Mouse (Mus musculus) spleen, adult 18-20 months (tissue): ENCODE results near the gene Pabpc4.
"Not testable (repeated sequence)": the region's sequence is repeated elsewhere in the genome, so short reads cannot be mapped to it uniquely, and the experiment has no call there.

ENCODE experiments used
- DNase-seq, 2 experiments: peaks; one replicate each; pipeline ENCODE4 v3.0.0; 2022; ENCODE audit warnings: mixed read lengths in 2 of 2

Pabpc4 gene

DNA sequence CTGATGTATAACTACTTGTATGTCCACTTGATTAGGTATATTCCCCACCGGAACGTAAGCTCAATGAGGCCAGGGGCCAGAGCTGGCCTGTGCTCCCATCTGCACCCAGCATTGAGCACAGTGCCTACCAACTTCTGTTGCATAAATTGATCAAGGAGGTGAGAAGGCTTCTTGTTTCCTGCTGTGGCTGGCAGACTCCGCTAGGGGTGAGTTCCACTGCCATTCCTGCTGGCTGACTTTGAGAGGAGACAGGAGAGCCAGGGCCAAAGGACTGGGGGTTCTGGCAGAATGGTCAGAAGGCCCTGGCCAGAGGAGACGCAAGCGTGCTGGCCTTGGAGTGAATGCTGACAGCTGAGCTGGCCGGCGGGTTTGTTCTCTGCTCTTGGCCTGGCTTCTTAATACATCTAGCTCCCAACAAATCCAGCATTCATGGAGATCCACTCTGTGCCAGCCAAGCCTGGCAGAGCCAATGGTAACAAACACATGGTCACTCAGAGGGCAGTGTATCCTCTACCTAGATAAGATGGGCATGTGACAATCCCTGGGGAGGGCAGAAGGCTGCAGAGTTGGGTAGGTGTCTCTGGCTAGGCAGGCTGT is 13.1 kb upstream of the Pabpc4 start:
- DNase-seq: no peak

DNA sequence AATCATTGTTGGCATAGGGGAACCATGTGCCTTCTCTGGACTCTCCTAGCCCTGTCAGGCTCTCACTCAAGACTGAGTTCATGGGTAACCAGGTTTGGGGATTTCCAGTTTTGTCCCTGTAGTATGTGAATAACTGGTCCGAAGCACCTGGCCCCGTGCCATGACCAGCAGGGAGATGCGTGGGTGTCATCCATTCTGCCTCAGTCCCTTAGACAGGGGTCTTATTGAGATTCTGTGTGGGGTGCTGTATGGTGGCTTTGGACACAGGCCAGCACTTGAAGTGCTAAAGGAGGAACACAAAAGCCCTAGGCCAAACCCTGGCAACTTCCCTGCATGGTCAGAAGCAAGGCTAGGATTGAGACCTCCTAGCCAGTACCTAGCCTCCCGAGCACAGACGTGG is 9.9 kb upstream of the Pabpc4 start:
- DNase-seq: no peak

GRCm38 (mm10) chr4:123254617-123255016 is 7.5 kb upstream of the Pabpc4 start:
- DNase-seq: no peak

- no peak for DNase-seq
Observed at GRCm38 (mm10) chr4:123260071-123260746, 1.9 kb upstream of the Pabpc4 start.

DNA sequence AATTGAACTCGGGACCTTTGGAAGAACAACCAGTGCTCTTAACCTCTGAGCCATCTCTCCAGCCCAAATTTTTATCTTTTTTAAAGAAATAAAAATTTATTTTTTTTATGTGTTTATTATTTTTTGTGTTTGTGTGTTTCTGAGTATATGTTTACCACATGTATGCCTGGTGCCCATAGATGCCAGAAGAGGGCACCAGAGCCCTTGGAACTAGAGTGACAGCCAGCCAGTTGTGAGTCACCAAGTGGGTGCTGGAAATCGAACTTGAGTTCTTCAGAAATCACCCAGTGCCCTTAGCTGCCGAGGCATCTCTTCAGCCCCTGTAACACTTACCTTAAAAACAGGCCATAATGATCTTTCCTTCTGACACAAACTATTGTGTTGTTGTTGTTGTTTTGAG is 8.9 kb downstream of the Pabpc4 start:
- no peak for DNase-seq

DNA sequence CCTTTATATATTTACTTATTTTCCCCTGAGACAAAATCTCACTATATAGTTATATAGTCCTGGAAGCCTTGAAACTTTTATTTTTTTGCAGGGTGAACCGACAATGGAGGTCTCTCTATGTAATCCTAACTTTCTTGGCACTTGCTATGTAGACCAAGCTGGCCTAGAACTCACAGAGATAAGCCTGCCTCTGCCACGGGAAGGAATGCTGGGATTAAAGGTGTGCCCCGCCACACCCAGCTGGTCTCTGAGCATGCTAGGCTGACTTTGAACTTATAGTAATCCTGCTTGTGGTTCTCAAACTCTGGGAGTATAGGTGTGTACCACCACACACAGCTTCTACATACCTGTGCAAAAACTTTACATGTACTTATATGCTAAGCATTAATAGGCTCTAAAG is 18.0 kb downstream of the Pabpc4 start:
- no peak for DNase-seq

- peak; percentile 87 to 93 for DNase-seq
Observed at GRCm38 (mm10) chr4:123282500-123282899, 20.3 kb downstream of the Pabpc4 start.

- DNase-seq: peak; percentile 32
Observed at GRCm38 (mm10) chr4:123282915-123283674, 20.9 kb downstream of the Pabpc4 start.

- not testable (repeated sequence) for DNase-seq
Observed at GRCm38 (mm10) chr4:123283675-123284064, 21.5 kb downstream of the Pabpc4 start.

- DNase-seq: no peak
Observed at GRCm38 (mm10) chr4:123284731-123285624, 22.8 kb downstream of the Pabpc4 start.

- DNase-seq: no peak
Observed at GRCm38 (mm10) chr4:123286790-123287189, 24.6 kb downstream of the Pabpc4 start.

GRCm38 (mm10) chr4:123289038-123289437 is 26.9 kb downstream of the Pabpc4 start:
- DNase-seq: no peak

DNA sequence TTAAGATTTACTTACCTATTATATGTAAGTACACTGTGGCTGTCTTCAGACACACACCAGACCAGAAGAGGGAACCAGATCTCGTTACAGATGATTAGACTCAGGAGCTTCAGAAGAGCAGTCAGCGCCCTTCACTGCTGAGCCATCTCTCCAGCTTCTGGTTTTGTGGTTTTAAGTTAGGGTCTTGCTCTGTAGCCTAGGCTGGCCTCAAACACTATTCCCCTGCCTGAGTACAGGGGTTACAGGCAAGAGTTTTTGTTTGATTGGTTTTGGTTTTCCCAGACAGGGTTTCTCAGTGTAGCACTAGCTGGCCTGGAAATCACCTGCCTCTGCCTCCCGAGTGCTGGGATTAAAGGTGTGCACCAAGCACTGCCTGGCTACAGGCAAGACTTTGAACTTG is 30.2 kb downstream of the Pabpc4 start:
- DNase-seq: no peak

DNA sequence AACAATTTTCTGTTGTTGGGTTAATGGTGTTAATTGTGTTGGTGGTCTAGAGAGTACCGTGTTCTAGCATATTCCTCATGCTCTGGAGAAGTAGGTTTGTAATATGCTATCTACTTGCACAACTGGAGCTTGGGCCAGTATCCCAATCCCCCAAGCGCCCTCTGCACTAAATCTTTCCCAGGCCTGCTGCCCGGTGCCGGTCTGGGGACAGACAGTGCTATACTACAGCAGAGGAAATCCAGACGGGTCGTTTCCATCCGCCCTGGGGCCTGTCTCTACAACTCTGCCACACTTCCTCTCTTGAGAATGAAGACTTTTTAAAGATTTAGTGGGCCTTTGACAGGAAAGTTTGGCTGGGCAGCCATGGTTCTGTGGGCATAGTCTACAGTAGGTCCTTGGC is 30.8 kb downstream of the Pabpc4 start:
- no peak for DNase-seq

GRCm38 (mm10) chr4:123293661-123294443 is 31.7 kb downstream of the Pabpc4 start:
- DNase-seq: no peak

DNA sequence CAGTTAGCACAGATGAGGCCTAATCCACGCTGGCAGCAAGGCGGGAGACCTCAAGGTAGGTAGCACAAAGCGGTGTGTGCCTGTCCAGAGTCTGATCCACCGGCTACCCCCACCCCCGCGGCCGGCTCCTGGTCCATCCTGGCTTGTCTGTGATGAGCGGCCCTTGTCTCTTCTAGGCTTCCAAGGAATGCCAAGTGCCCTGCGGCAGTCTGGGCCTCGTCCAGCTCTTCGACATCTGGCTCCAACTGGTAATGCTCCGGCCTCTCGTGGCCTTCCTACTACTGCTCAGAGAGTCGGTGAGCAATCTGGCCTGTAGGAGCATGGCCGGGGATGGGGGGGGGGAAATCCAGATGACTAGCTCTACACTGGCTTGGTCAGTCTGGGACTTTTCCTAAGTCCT is 32.9 kb downstream of the Pabpc4 start:
- not testable (repeated sequence) for DNase-seq

- no peak for DNase-seq
Observed at GRCm38 (mm10) chr4:123295516-123296147, 33.5 kb downstream of the Pabpc4 start.

DNA sequence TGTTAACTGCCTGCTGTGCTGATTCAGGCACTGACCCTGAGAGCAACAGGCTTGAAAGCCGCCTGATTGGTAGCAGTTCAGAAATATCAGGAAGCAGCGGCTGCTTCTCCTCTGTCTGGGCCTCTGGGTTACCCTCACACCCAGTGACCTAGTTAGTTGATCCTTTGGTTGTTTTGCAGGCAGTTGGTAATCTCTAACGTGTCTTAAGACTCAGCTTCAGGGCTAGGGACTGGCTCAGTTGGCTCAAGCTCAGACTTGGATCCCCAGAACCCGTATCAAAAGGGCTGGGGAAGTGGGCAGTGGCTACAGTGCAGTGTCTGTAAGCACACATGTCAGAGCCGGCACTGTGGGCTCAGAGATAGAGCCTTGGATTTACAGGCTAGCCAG is 34.0 kb downstream of the Pabpc4 start:
- no peak for DNase-seq

GRCm38 (mm10) chr4:123297195-123297960 is 35.2 kb downstream of the Pabpc4 start:
- no peak for DNase-seq

DNA sequence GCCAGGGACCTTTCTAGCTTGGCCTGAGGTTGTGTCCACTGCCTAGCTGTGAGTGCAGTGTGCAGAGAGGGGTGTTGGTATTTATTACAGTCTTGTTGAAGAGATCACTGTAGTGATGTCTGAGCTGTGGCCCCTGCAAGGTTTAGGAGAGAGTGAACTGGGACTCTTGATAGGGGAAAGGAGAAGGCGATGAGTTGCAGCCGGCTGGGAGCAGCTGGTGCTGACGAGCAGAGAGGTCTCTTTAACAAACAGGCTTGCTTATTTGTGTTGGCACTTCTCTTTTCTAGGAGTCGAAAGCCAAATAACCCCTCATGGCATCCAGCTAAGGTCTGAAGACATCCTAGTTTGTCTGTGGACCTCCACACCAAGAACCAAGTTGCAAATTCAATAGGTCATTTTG is 36.1 kb downstream of the Pabpc4 start:
- no peak for DNase-seq
